Comparison of ENCODE assay signal across 16 mouse cellular contexts in genomic region chr14:105127715-105128385, GRCm38 (mm10). TPM values are rescaled to one million over a fixed set of nuclear protein-coding genes. Genes with fewer than 3 reads are reported as not detected.
A peak's percentile ranks its signal among the peaks of the same experiment; 100 is the strongest.
DNase-seq lines count a peak whose midpoint lies in the region; ATAC-seq and TF ChIP-seq lines count a peak whose summit lies in the region.
"Had no signal": no experiment of that assay in that cellular context is flagged by ENCODE, and none has a peak within 500 bp of the region (broad histone marks: within the 10 kb centered on the region; RNA-seq: fewer than 3 reads in every experiment).

No protein-coding gene starts in this region.

- no peak for TF ChIP-seq POLR2A in kidney, adult 2 months (IDR thresholded peaks at IDR 0.05; ENCODE audit: low read depth, low read length)

- no peaks in the 10 kb centered on the region for H3K27me3 ChIP-seq in kidney, adult 2 months (replicated peaks; ENCODE audit: control insufficient read depth, insufficient read depth, low read length)
- no peaks in the 10 kb centered on the region for H3K27me3 ChIP-seq in kidney, embryonic 14.5 days (ENCODE audit: control insufficient read depth, insufficient read depth, low read length)
- H3K27me3 ChIP-seq: liver, embryonic 13.5 days; midbrain, embryonic 12.5 days; stomach, embryonic 15.5 days had no signal

- H3K4me2 ChIP-seq in kidney, embryonic 14.5 days (replicated peaks; ENCODE audit: low read depth, low read length): no peak overlapping the region
- H3K4me2 ChIP-seq: liver, embryonic 13.5 days; midbrain, embryonic 12.5 days; stomach, embryonic 15.5 days had no signal

- ATAC-seq in kidney, embryonic 14.5 days (ENCODE audit: low FRiP score, low TSS enrichment): no peak

- 63% methylated on average over 3 of the region's 4 CpGs for WGBS in kidney, adult 2 months
- WGBS in kidney, embryonic 14.5 days: 85% methylated on average over 4 of the region's 4 CpGs

- TF ChIP-seq CTCF in kidney, adult 2 months (conservative IDR thresholded peaks at IDR 0.05; ENCODE audit: insufficient read depth, insufficient read length, low read depth, low read length): no peak

- peaks cover 5% of the 10 kb centered on the region; the same call in 1 of the 2 replicates for H3K4me1 ChIP-seq in kidney, adult 2 months (ENCODE audit: control insufficient read depth, insufficient read depth, low read length)
- no peaks in the 10 kb centered on the region for H3K4me1 ChIP-seq in kidney, embryonic 14.5 days (ENCODE audit: control insufficient read depth, insufficient read depth, low read length)
- H3K4me1 ChIP-seq: embryonic facial prominence, embryonic 10.5 days; liver, embryonic 13.5 days; midbrain, embryonic 12.5 days; stomach, embryonic 15.5 days had no signal

- H3K27ac ChIP-seq in kidney, adult 2 months (ENCODE audit: insufficient read depth, low read depth, low read length): peak overlapping the region; percentile 97
- no peak overlapping the region for H3K27ac ChIP-seq in kidney, embryonic 14.5 days (ENCODE audit: low read depth, low read length)
- H3K27ac ChIP-seq: embryonic facial prominence, embryonic 10.5 days; liver, embryonic 13.5 days; midbrain, embryonic 12.5 days; stomach, embryonic 15.5 days had no signal

- DNase-seq in kidney, adult 2 months: peak; percentile 86
- DNase-seq in 416B (ENCODE audit: low read depth) (peak; percentile 37), R1 (ENCODE audit: low read depth, low spot score) (peak; percentile 31)
- DNase-seq in kidney, postnatal 36 days: peak; percentile 51 to 83
- DNase-seq in urinary bladder, postnatal 14 days (ENCODE audit: low spot score): no peak
- no peak for DNase-seq in ovary, postnatal 36 days (ENCODE audit: low spot score)
- DNase-seq: adrenal gland, adult 8-10 months; cerebellum, postnatal 10 days; heart, postnatal 14 days; liver, embryonic 13.5 days; lung, postnatal 36 days; thymus, postnatal 36 days had no signal

- H3K36me3 ChIP-seq in kidney, adult 2 months (ENCODE audit: control insufficient read depth, insufficient read depth, low read length): peaks cover 10% of the 10 kb centered on the region
- peaks cover 45% of the 10 kb centered on the region for H3K36me3 ChIP-seq in kidney, embryonic 14.5 days (ENCODE audit: control insufficient read depth, insufficient read depth, low read length)

- no peaks in the 10 kb centered on the region for H3K9me3 ChIP-seq in kidney, embryonic 14.5 days (ENCODE audit: control insufficient read depth, low read length)
- H3K9me3 ChIP-seq: embryonic facial prominence, embryonic 10.5 days; liver, embryonic 13.5 days; midbrain, embryonic 12.5 days; stomach, embryonic 15.5 days had no signal

- H3K9ac ChIP-seq in kidney, embryonic 14.5 days (ENCODE audit: low read depth, low read length): no peak overlapping the region
- H3K9ac ChIP-seq: liver, embryonic 13.5 days; midbrain, embryonic 12.5 days; stomach, embryonic 15.5 days had no signal

- no peak overlapping the region for H3K4me3 ChIP-seq in kidney, adult 2 months (ENCODE audit: insufficient read depth, low read depth, low read length)
- no peak overlapping the region for H3K4me3 ChIP-seq in kidney, embryonic 14.5 days (ENCODE audit: low read length)
- H3K4me3 ChIP-seq: embryonic facial prominence, embryonic 10.5 days; liver, embryonic 13.5 days; midbrain, embryonic 12.5 days; stomach, embryonic 15.5 days had no signal

RNA-seq across cellular contexts. Expression of gene Rbm26, which starts 49.3 kb away (rescaled TPM):
- polyA plus RNA-seq in kidney, adult 2 months (2012; rRNA removed): 8.3 and 8.7 TPM in 2 replicates
- polyA plus RNA-seq in kidney, embryonic 14.5 days (2014; fragmentation: Nextera tagmentation; extraction: Ambion mirVana): 50.1 and 51.7 TPM in 2 replicates

Comparison
In these comparisons a context has a peak if more than half of its experiments do, and no peak if none do; other contexts are left out.
1. DNase-seq: peak in kidney, adult 2 months (single experiment), 416B (single experiment), R1 (single experiment) and kidney, postnatal 36 days (2 of 2); none in urinary bladder, postnatal 14 days (single experiment) and ovary, postnatal 36 days (single experiment).